In genomic region chr11:3774463-3775262, GRCm38 (mm10) we compare ENCODE assay signal across 8 mouse cellular contexts.
DNase-seq lines count a peak whose midpoint lies in the region; ATAC-seq and TF ChIP-seq lines count a peak whose summit lies in the region.

No protein-coding gene starts in this region.

- no peak overlapping the region for H3K27ac ChIP-seq in lung, embryonic 14.5 days (ENCODE audit: low read depth)
- no peak overlapping the region; the same call in 1 of the 2 replicates for H3K27ac ChIP-seq in forebrain, embryonic 13.5 days
- H3K27ac ChIP-seq in midbrain, embryonic 10.5 days (replicated peaks), result peak overlapping the region; percentile 78

- peaks cover 30% of the 10 kb centered on the region for H3K27me3 ChIP-seq in lung, embryonic 14.5 days (ENCODE audit: insufficient read depth, low read length)
- peaks cover 51% of the 10 kb centered on the region for H3K27me3 ChIP-seq in forebrain, embryonic 13.5 days
- peaks cover 47% of the 10 kb centered on the region for H3K27me3 ChIP-seq in midbrain, embryonic 10.5 days (ENCODE audit: low read depth, poor library complexity, severe bottlenecking)

- 2% methylated on average over 46 of the region's 56 CpGs for WGBS in lung, embryonic 14.5 days
- 1% methylated on average over 56 of the region's 56 CpGs for WGBS in forebrain, embryonic 13.5 days
- 2% methylated on average over 56 of the region's 56 CpGs for WGBS in midbrain, embryonic 10.5 days

- no peaks in the 10 kb centered on the region for H3K9me3 ChIP-seq in lung, embryonic 14.5 days (ENCODE audit: low read depth, low read length)
- H3K9me3 ChIP-seq in forebrain, embryonic 13.5 days (replicated peaks), result no peaks in the 10 kb centered on the region
- H3K9me3 ChIP-seq in midbrain, embryonic 10.5 days (replicated peaks), result no peaks in the 10 kb centered on the region

- DNase-seq in lung, embryonic 14.5 days, result peak; percentile 60
- DNase-seq in lung, postnatal 25 days (ENCODE audit: low spot score), result no peak
- DNase-seq in kidney, postnatal 14 days, result peak; percentile 42
- peak; percentile 57 for DNase-seq in midbrain, embryonic 10.5 days (ENCODE audit: low spot score)
- peak; percentile 70 for DNase-seq in testis, postnatal 10 days (ENCODE audit: low spot score)
- no peak for DNase-seq in layer of hippocampus, adult 8-10 months (ENCODE audit: low spot score in 2 of 2)

- TF ChIP-seq CTCF in lung, embryonic 14.5 days (IDR thresholded peaks at IDR 0.05; ENCODE audit: low read depth), result no peak

- peak overlapping the region; percentile 28 for H3K4me3 ChIP-seq in lung, embryonic 14.5 days (ENCODE audit: low read depth, low read length)
- peak overlapping the region; percentile 52 for H3K4me3 ChIP-seq in forebrain, embryonic 13.5 days
- peak overlapping the region; percentile 65 for H3K4me3 ChIP-seq in midbrain, embryonic 10.5 days

- H3K4me2 ChIP-seq in lung, embryonic 14.5 days, result peak overlapping the region; percentile 59
- H3K4me2 ChIP-seq in forebrain, embryonic 13.5 days, result peak overlapping the region; percentile 76

- peak; percentile 31; the same call in 1 of the 2 replicates for ATAC-seq in lung, embryonic 14.5 days (ENCODE audit: insufficient read depth)
- ATAC-seq in cerebellum, adult (ENCODE audit: insufficient number of reproducible peaks, low FRiP score, low TSS enrichment), result peak; percentile 49; the same call in 1 of the 2 replicates
- peak; percentile 71 for ATAC-seq in forebrain, embryonic 13.5 days

- H3K36me3 ChIP-seq in lung, embryonic 14.5 days (ENCODE audit: insufficient read depth), result no peaks in the 10 kb centered on the region
- H3K36me3 ChIP-seq in forebrain, embryonic 13.5 days (ENCODE audit: poor library complexity, severe bottlenecking), result no peaks in the 10 kb centered on the region
- no peaks in the 10 kb centered on the region for H3K36me3 ChIP-seq in midbrain, embryonic 10.5 days

- no peaks in the 10 kb centered on the region for H3K4me1 ChIP-seq in lung, embryonic 14.5 days (ENCODE audit: insufficient read depth)
- H3K4me1 ChIP-seq in forebrain, embryonic 13.5 days, result peaks cover 16% of the 10 kb centered on the region
- H3K4me1 ChIP-seq in midbrain, embryonic 10.5 days, result peaks cover 22% of the 10 kb centered on the region

- no peak overlapping the region for H3K9ac ChIP-seq in lung, embryonic 14.5 days
- H3K9ac ChIP-seq in forebrain, embryonic 13.5 days, result peak overlapping the region; percentile 73

Comparison
In these comparisons a context has a peak if more than half of its experiments do, and no peak if none do; other contexts are left out.
1. DNase-seq: peak in lung, embryonic 14.5 days (single experiment), kidney, postnatal 14 days (single experiment), midbrain, embryonic 10.5 days (single experiment) and testis, postnatal 10 days (single experiment); none in lung, postnatal 25 days (single experiment) and layer of hippocampus, adult 8-10 months (0 of 2).
2. Peak in every context shown above with its lines, with median percentiles within 50 percentile points of each other: ATAC-seq and H3K4me3 ChIP-seq.